Mouse (Mus musculus) hindbrain, embryonic 11.5 days (tissue): ENCODE data around the gene Mrpl28. TPM values are rescaled to one million over a fixed set of nuclear protein-coding genes. Genes with fewer than 3 reads are reported as not detected.
A peak's percentile ranks its signal among the peaks of the same experiment; 100 is the strongest.

Experiments
- ATAC-seq: fragments of 200-750 bp; cut with Nextera tagmentation; 2 replicates; pipeline ENCODE4 v1.8.0; 2017; ENCODE audit warnings: mild to moderate bottlenecking, moderate TSS enrichment, moderate library complexity; ENCODE audit not compliant: low FRiP score
- DNase-seq: peaks from one replicate; pipeline ENCODE4 v3.0.0-alpha.2; 2015; ENCODE audit warnings: low spot score
- H3K27ac ChIP-seq: fragments of 300-500 bp; sonication (generic); 2 replicates; pipeline ENCODE4 v1.5.1; 2014; ENCODE audit warnings: mild to moderate bottlenecking, low read depth, low read length
- H3K27me3 ChIP-seq: fragments of 300-500 bp; sonication (generic); 2 replicates; pipeline ENCODE4 v1.6.1; 2014; ENCODE audit warnings: mild to moderate bottlenecking, low read length, moderate library complexity, mixed read lengths; ENCODE audit not compliant: control insufficient read depth, insufficient read depth
- H3K36me3 ChIP-seq: fragments of 300-500 bp; sonication (generic); 2 replicates; pipeline ENCODE4 v1.6.1; 2014; ENCODE audit warnings: mild to moderate bottlenecking, low read length, moderate library complexity, mixed read lengths; ENCODE audit not compliant: control insufficient read depth, insufficient read depth
- H3K4me1 ChIP-seq: fragments of 300-500 bp; sonication (generic); replicated peaks from 2 replicates; pipeline ENCODE4 v1.6.1; 2014; ENCODE audit warnings: low read length, mixed read lengths; ENCODE audit not compliant: control insufficient read depth, insufficient read depth
- H3K4me2 ChIP-seq: fragments of 300-500 bp; sonication (generic); replicated peaks from 2 replicates; pipeline ENCODE4 v1.6.1; 2014; ENCODE audit warnings: mild to moderate bottlenecking, low read depth, low read length
- H3K4me3 ChIP-seq: fragments of 300-500 bp; sonication (generic); 2 replicates; pipeline ENCODE4 v1.5.1; 2014; ENCODE audit warnings: low read depth, low read length
- H3K9ac ChIP-seq: fragments of 300-500 bp; sonication (generic); 2 replicates; pipeline ENCODE4 v1.6.1; 2014; ENCODE audit warnings: low read depth, low read length
- H3K9me3 ChIP-seq: fragments of 300-500 bp; sonication (generic); 2 replicates; pipeline ENCODE4 v1.6.1; 2016; ENCODE audit warnings: low read length; ENCODE audit not compliant: control insufficient read depth
- WGBS: fragments of 180-500 bp; shearing (Covaris S2); extraction: QIAGEN DNeasy Blood & Tissue Kit; methylation state at CpG from one replicate; pipeline ENCODE4 v1.1.7; 2014; 5-methylcytosine and 5-hydroxymethylcytosine counted together
- polyA plus RNA-seq: library from polyadenylated mRNA; unstranded; fragments of >200 nt; fragmentation: Nextera tagmentation; extraction: Ambion mirVana; gene quantifications from 2 replicates; pipeline ENCODE4 v1.2.1, GENCODE M21; 2014

Mrpl28 gene
- polyA plus RNA-seq: 244 TPM in 2 replicates

- no peaks in the 10 kb centered on the region for H3K9me3 ChIP-seq
- H3K27ac ChIP-seq: no peak within 1 kb of the TSS
- H3K9ac ChIP-seq: peak within 1 kb of the TSS; percentile 83
- DNase-seq (peak; percentile 98), ATAC-seq (peak; percentile 85)
- no peaks in the 10 kb centered on the region for H3K27me3 ChIP-seq
- H3K4me1 ChIP-seq: peaks cover 7% of the 10 kb centered on the region
- peak within 1 kb of the TSS; percentile 98 for H3K4me3 ChIP-seq
- no peaks in the 10 kb centered on the region for H3K36me3 ChIP-seq
- peak within 1 kb of the TSS; percentile 81 for H3K4me2 ChIP-seq
- WGBS: under 1% methylated on average over 32 of the region's 32 CpGs
Observed at GRCm38 (mm10) chr17:26123267-26123684, at the start of gene Mrpl28. Gene Mrpl28 (plus strand): TSS chr17:26123500.

GRCm38 (mm10) chr17:26075246-26075645, 48.1 kb upstream of the Mrpl28 start:
- 63% methylated on average over 3 of the region's 3 CpGs for WGBS
- Histone ChIP-seq H3K27me3 (peaks cover 6% of the 10 kb centered on the region; the same call in 1 of the 2 replicates), H3K4me1 (no peaks in the 10 kb centered on the region), H3K9me3 (no peaks in the 10 kb centered on the region), H3K36me3 (no peaks in the 10 kb centered on the region), H3K4me2 (no peak overlapping the region), H3K27ac (no peak overlapping the region), H3K9ac (no peak overlapping the region), H3K4me3 (no peak overlapping the region)
- ATAC-seq (no peak), DNase-seq (no peak)

- Histone ChIP-seq H3K27me3 (no peaks in the 10 kb centered on the region), H3K4me3 (no peak overlapping the region), H3K4me1 (no peaks in the 10 kb centered on the region), H3K9ac (no peak overlapping the region), H3K9me3 (no peaks in the 10 kb centered on the region), H3K36me3 (no peaks in the 10 kb centered on the region), H3K4me2 (no peak overlapping the region), H3K27ac (no peak overlapping the region)
- 81% methylated on average over 2 of the region's 2 CpGs for WGBS
- ATAC-seq (no peak), DNase-seq (no peak)
Observed at GRCm38 (mm10) chr17:26078851-26079250, 44.4 kb upstream of the Mrpl28 start.

- no peak overlapping the region for H3K9ac ChIP-seq
- no peak for DNase-seq
- 50% methylated on average over 2 of the region's 2 CpGs for WGBS
- H3K27me3 ChIP-seq: no peaks in the 10 kb centered on the region
- H3K27ac ChIP-seq: no peak overlapping the region
- no peak overlapping the region for H3K4me2 ChIP-seq
- no peaks in the 10 kb centered on the region for H3K36me3 ChIP-seq
- H3K9me3 ChIP-seq: no peaks in the 10 kb centered on the region
- no peaks in the 10 kb centered on the region for H3K4me1 ChIP-seq
- ATAC-seq: no peak
- no peak overlapping the region for H3K4me3 ChIP-seq
Observed at GRCm38 (mm10) chr17:26080867-26081266, 42.4 kb upstream of the Mrpl28 start.

- Histone ChIP-seq H3K4me1 (no peaks in the 10 kb centered on the region), H3K27ac (no peak overlapping the region), H3K9me3 (no peaks in the 10 kb centered on the region), H3K27me3 (no peaks in the 10 kb centered on the region), H3K36me3 (no peaks in the 10 kb centered on the region), H3K9ac (no peak overlapping the region), H3K4me3 (no peak overlapping the region), H3K4me2 (no peak overlapping the region)
- DNase-seq (no peak), ATAC-seq (no peak)
- 90% methylated on average over 9 of the region's 9 CpGs for WGBS
Observed at GRCm38 (mm10) chr17:26087059-26087564, 36.2 kb upstream of the Mrpl28 start.

- DNase-seq: peak; percentile 94
- no peaks in the 10 kb centered on the region for H3K4me1 ChIP-seq
- H3K36me3 ChIP-seq: no peaks in the 10 kb centered on the region
- peak; percentile 82 for ATAC-seq
- H3K4me2 ChIP-seq: peak within 1 kb of the TSS; percentile 88
- H3K27me3 ChIP-seq: no peaks in the 10 kb centered on the region
- peak within 1 kb of the TSS; percentile 55 for H3K4me3 ChIP-seq
- WGBS: 2% methylated on average over 32 of the region's 32 CpGs
- H3K9ac ChIP-seq: peak within 1 kb of the TSS; percentile 75
- H3K27ac ChIP-seq: peak within 1 kb of the TSS; percentile 47
- no peaks in the 10 kb centered on the region for H3K9me3 ChIP-seq
Observed at GRCm38 (mm10) chr17:26089905-26090632, 33.2 kb upstream of the Mrpl28 start, which contains the start of gene Decr2. Gene Decr2 (minus strand): TSS chr17:26090337.

GRCm38 (mm10) chr17:26094531-26095110, 28.7 kb upstream of the Mrpl28 start:
- ATAC-seq (no peak; the same call in 1 of the 2 replicates), DNase-seq (no peak)
- peak overlapping the region; percentile 51 for H3K27ac ChIP-seq
- H3K4me2 ChIP-seq: peak overlapping the region; percentile 83
- H3K27me3 ChIP-seq: no peaks in the 10 kb centered on the region
- WGBS: 30% methylated on average over 9 of the region's 9 CpGs
- H3K9me3 ChIP-seq: no peaks in the 10 kb centered on the region
- H3K4me1 ChIP-seq: no peaks in the 10 kb centered on the region
- H3K4me3 ChIP-seq: peak overlapping the region; percentile 59
- H3K9ac ChIP-seq: peak overlapping the region; percentile 84
- no peaks in the 10 kb centered on the region for H3K36me3 ChIP-seq

GRCm38 (mm10) chr17:26095121-26095740, 28.1 kb upstream of the Mrpl28 start, which contains the start of gene Nme4:
Gene Nme4 (minus strand): TSS chr17:26095602.
- Histone ChIP-seq H3K27ac (peak within 1 kb of the TSS; percentile 51), H3K9me3 (no peaks in the 10 kb centered on the region), H3K4me2 (peak within 1 kb of the TSS; percentile 83), H3K36me3 (no peaks in the 10 kb centered on the region), H3K9ac (peak within 1 kb of the TSS; percentile 84), H3K4me1 (no peaks in the 10 kb centered on the region), H3K4me3 (peak within 1 kb of the TSS; percentile 59), H3K27me3 (no peaks in the 10 kb centered on the region)
- DNase-seq (peak; percentile 80), ATAC-seq (peak; percentile 72)
- 4% methylated on average over 47 of the region's 47 CpGs for WGBS
